Mouse (Mus musculus) E14TG2a.4 (cell line): ENCODE data around the gene Cyp2c67.

ENCODE experiments used
- CTCF ChIP-seq: conservative IDR thresholded peaks from 2 replicates; pipeline ENCODE4 v1.5.1; 2014; ENCODE audit warnings: low read length
- NANOG ChIP-seq: IDR thresholded peaks from 2 replicates; pipeline ENCODE4 v1.6.1; 2014; ENCODE audit warnings: borderline replicate concordance, low read length, mixed read lengths
- POU5F1 ChIP-seq: IDR thresholded peaks from 2 replicates; pipeline ENCODE4 v1.6.1; 2014; ENCODE audit warnings: low read length, borderline replicate concordance

GRCm38 (mm10) chr19:39647519-39647918 is 1.3 kb downstream of the Cyp2c67 start:
- no peak for TF ChIP-seq CTCF
- no peak for TF ChIP-seq POU5F1
- TF ChIP-seq NANOG: no peak
